Mouse (Mus musculus) heart, postnatal 14 days (tissue): Measurements from ENCODE around the gene Iqcf3. TPM values are rescaled to one million over a fixed set of nuclear protein-coding genes. Genes with fewer than 3 reads are reported as not detected.
A peak's percentile ranks its signal among the peaks of the same experiment; 100 is the strongest.
"Not testable (repeated sequence)": the region's sequence is repeated elsewhere in the genome, so short reads cannot be mapped to it uniquely, and the experiment has no call there.

ENCODE experiments used
- DNase-seq, 2 experiments: peaks; one replicate each; pipeline ENCODE4 v3.0.0; 2021 to 2022
- intact Hi-C: fragments of 180-260 bp; cut with DNase I; formaldehyde crosslinking; loops from one replicate; pipeline ENCODE4 v1.15.1; 2025
- long read RNA-seq, 2 experiments: library from polyadenylated mRNA; stranded (forward); transcript quantifications; one replicate each; pipeline ENCODE4 v2.0.0; 2021
- total RNA-seq, 2 experiments: library from RNA; stranded (reverse); gene quantifications; 2 replicates each; pipeline ENCODE4 v1.2.3; 2021

The Iqcf3 gene
- not detected for total RNA-seq
- long read RNA-seq, experiment 1: 0 reads
- long read RNA-seq, experiment 2: 0 reads

- intact Hi-C loops: no loop called here
- no peak for DNase-seq
Measured at GRCm38 (mm10) chr9:106561531-106561930, at the start of gene Iqcf3. TSS of gene Iqcf3 (minus strand) at chr9:106561631.

DNA sequence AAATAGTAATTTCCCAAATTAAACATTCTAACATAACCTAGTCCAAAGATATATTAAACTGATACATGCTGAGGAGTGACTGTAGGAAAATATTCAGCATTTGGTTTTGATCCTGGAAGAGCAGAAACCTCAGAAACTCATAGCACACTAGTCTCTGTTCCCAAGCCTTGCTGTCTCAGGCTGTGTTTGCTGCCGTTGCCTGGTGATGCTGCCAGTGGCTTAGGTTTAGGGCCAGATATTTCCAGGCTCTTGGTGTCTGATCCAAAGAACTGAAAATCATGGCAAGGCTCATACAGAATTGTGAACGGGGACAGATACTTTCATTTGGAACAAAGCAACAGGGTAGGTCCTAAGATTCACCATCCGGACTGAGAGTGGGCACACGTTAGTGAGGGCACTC, 49.3 kb upstream of the Iqcf3 start:
- intact Hi-C loops: no loop called here

GRCm38 (mm10) chr9:106600546-106600945, 39.1 kb upstream of the Iqcf3 start:
- peak; percentile 32 to 66 for DNase-seq
- intact Hi-C loops: loop anchor here (2.0 to 10.0 kb wide), 2 partner anchors 42 to 224 kb away; partner anchors contain the start of gene Dcaf1

More for the DNA sequence above, 49.3 kb upstream of the Iqcf3 start:
- no peak for DNase-seq

DNA sequence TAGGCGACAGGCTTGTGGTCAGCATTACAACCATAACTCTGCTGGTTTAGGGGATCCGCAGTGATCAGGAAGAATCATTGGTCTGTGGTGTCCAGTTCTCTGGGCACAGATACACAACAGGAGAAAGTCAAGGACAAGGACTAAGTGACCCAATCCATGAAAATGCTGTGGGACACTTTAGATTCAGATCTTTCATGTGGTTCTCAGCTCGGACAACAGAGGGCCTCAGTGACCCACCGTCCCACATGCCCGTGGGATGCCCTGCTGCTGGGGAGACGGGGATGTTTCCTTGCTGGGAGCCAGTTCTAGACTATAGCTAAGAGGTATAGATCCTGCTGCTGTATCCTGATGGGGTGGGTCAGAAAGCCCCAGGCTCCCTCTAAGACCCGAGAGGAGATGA, 37.0 kb upstream of the Iqcf3 start:
- no peak for DNase-seq
- intact Hi-C loops: no loop called here

GRCm38 (mm10) chr9:106595836-106596235, 34.4 kb upstream of the Iqcf3 start:
- DNase-seq: no peak
- intact Hi-C loops: no loop called here

DNA sequence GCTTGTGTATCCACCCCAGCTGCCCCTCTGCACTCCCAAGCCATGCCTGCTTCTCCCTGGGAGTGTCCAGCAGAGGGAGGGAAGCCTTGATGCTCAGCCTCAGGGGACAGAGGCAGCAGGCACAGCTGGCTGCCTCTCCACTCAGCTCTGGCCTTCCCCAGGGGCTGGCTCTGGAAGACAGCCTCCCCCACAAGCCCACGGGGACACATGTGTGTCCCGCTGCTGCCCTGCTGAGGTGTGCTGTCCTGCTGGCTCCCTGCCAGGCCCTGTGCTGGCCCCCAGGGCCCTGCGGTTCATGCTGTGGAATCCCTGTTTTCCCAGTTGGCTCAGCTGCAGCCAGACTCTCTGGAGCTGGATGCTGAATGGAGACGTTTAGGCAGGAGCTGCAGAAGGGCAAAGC, 34.0 kb upstream of the Iqcf3 start:
- DNase-seq, intact Hi-C loops: not testable (repeated sequence)

DNA sequence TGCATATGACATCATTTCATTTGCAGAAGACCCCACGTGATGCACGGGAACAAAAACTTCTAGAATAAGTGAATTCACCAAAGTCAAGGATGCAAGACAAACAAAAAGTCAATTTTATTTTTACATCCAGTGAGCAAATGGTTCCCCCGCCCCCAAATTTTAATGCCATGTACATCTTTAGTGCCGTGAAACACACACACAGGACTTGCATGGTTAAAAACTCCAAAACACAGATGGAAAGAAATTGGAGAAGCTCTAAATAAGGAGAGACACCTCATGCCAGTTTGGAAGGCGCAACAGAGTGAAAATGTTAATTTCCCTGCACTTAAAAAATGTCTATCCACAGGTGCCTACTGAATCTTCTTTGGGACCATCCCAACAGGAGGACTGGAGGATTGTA, 30.7 kb upstream of the Iqcf3 start:
- DNase-seq: no peak
- intact Hi-C loops: no loop called here

GRCm38 (mm10) chr9:106582552-106582951, 21.1 kb upstream of the Iqcf3 start:
- DNase-seq: no peak
- intact Hi-C loops: no loop called here

DNA sequence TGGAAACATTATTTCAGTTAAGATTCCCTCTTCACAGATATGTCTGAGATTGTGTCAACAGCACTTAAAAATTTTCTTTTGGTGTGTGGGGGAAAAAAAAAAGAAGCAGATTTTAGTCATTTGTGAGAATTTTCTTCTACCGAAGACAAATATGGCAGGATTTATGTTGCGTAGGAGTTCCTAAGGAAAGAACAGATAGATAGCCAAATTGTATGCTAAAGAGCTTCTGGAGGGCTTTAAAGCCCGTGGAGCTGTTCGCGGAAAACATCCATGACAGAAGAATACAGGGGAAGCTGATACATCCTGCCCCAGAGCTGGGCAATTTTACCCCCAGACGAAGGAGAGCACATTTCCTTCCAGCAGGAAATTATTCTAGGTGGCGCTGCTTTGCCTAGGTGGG, 18.6 kb upstream of the Iqcf3 start:
- intact Hi-C loops: no loop called here
- DNase-seq: no peak

- intact Hi-C loops: no loop called here
- DNase-seq: no peak
Measured at GRCm38 (mm10) chr9:106576112-106576511, 14.7 kb upstream of the Iqcf3 start.

- intact Hi-C loops: no loop called here
- DNase-seq: no peak
Measured at GRCm38 (mm10) chr9:106573366-106573765, 11.9 kb upstream of the Iqcf3 start.

- no peak for DNase-seq
- intact Hi-C loops: no loop called here
Measured at GRCm38 (mm10) chr9:106572186-106572585, 10.8 kb upstream of the Iqcf3 start.

DNA sequence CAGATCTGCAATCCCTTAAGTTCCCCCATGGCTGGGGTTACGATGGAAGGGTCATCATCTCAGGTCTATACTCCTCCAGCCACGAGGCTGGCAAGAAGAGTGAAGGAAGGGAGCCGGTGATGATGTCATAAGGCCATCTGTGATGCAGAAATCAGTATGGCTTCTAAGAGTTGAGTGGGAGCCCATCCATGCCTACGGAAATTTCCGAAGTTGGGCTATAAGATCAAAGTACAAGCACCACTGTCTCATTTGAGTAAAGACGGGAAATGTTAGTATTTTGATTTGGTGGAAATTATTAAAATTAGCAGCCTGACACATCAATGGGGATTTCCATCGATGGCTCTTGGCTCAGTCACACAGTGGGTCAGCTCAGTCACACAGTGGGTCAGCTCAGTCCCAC, 9.5 kb upstream of the Iqcf3 start, which contains the start of gene Iqcf4:
Gene Iqcf4, minus strand, starts transcription at position 101 of the 400 bp plus-strand sequence.
- no peak for DNase-seq
- intact Hi-C loops: no loop called here

DNA sequence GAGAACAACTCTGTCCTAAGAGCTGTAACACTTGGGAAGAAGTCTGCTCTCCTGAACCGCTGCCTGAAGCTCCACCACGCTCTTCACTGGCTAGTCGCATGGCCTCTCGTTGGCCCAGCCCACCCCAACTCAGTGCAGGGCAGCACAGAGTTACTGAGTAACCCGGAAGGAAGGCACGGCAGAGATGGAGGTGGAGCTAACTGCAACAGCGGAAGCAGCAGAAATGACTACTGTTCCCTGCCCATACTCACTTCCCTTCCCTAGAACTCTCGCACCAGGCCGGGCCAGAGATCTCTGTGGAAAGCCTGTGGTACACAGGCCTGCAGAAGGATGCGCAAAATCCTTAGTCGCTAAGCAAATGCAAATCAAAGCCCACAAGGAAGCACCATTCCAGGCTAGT, 5.0 kb upstream of the Iqcf3 start:
- intact Hi-C loops: no loop called here
- peak in 1 of 2 experiments; percentile 1 for DNase-seq

- intact Hi-C loops: no loop called here
- no peak for DNase-seq
Measured at GRCm38 (mm10) chr9:106564025-106564424, 2.6 kb upstream of the Iqcf3 start.

DNA sequence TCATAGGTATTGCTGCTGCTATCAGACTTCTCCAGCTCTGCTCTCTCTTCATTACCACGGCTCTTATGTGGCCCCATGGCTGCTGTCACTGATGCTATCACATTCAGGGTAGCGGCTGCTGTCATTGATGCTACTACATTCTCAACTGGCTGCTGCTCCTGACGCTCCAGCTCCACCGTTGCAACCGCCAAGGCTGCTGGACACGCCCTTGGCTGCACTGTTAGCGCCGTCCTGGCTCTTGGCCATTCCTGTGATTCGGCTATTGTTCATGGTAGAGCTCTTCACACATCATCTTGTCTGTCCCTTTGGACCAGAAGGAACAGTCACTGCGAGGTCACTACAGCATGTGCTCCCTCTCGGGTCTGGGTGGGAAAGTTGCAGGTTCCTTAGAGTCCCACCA, 860 bp upstream of the Iqcf3 start:
- DNase-seq: no peak
- intact Hi-C loops: no loop called here

- DNase-seq: no peak
Measured at GRCm38 (mm10) chr9:106534975-106535374, 26.5 kb downstream of the Iqcf3 start.

GRCm38 (mm10) chr9:106534296-106534695, 27.1 kb downstream of the Iqcf3 start:
- intact Hi-C loops: no loop called here
- no peak for DNase-seq

More at GRCm38 (mm10) chr9:106534975-106535374, 26.5 kb downstream of the Iqcf3 start:
- intact Hi-C loops: no loop called here

GRCm38 (mm10) chr9:106531833-106532232, 29.6 kb downstream of the Iqcf3 start:
- peak in 1 of 2 experiments; percentile 19 for DNase-seq
- intact Hi-C loops: no loop called here

GRCm38 (mm10) chr9:106519909-106520308, 41.5 kb downstream of the Iqcf3 start:
- intact Hi-C loops: no loop called here

GRCm38 (mm10) chr9:106519433-106519832, 42.0 kb downstream of the Iqcf3 start:
- DNase-seq: no peak
- intact Hi-C loops: no loop called here

More at GRCm38 (mm10) chr9:106519909-106520308, 41.5 kb downstream of the Iqcf3 start:
- DNase-seq: no peak

- intact Hi-C loops: no loop called here
- no peak for DNase-seq
Measured at GRCm38 (mm10) chr9:106514273-106514672, 47.2 kb downstream of the Iqcf3 start, which contains the start of gene Iqcf5. TSS of gene Iqcf5 (plus strand) at chr9:106514573.

DNA sequence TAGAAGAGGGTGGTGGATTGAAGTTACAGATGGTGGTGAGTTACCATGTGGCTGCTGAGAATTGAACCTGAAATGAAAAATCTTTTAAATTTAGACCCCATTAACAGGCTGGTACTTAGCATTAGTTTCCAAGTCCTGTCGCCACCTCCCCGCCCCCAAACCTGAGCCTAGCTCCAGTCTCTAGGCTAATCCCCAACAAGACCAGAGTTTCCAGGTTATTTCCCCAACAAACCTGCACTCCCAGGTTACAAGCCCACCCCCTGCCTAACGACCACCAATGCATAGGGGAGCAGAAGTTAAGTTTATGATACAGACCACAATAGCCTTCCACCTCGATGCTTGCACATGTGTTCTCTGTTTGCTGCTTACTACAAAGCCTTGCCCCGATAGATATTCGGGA, 47.9 kb downstream of the Iqcf3 start:
- DNase-seq: no peak

More for the DNA sequence above, 47.9 kb downstream of the Iqcf3 start:
- intact Hi-C loops: no loop called here
